Mouse (Mus musculus) ovary, postnatal 10 days (tissue): ENCODE data around the gene Psmd3.
"Not testable (repeated sequence)": the region's sequence is repeated elsewhere in the genome, so short reads cannot be mapped to it uniquely, and the experiment has no call there.

Source experiments
- DNase-seq: peaks from one replicate; pipeline ENCODE4 v3.0.0; 2022; ENCODE audit warnings: low spot score

Gene Psmd3

GRCm38 (mm10) chr11:98688009-98688408 lies 5.7 kb downstream of the Psmd3 start:
- DNase-seq: no peak

GRCm38 (mm10) chr11:98693201-98693600 lies 10.8 kb downstream of the Psmd3 start:
- DNase-seq: no peak

GRCm38 (mm10) chr11:98693746-98694145 lies 11.4 kb downstream of the Psmd3 start:
- no peak for DNase-seq

- DNase-seq: no peak
These were observed 11.9 kb downstream of the Psmd3 start for GRCm38 (mm10) chr11:98694301-98694700.

GRCm38 (mm10) chr11:98695408-98695807 lies 13.1 kb downstream of the Psmd3 start:
- no peak for DNase-seq

GRCm38 (mm10) chr11:98696454-98697216 lies 14.3 kb downstream of the Psmd3 start:
- DNase-seq: no peak

GRCm38 (mm10) chr11:98697225-98697624 lies 14.9 kb downstream of the Psmd3 start:
- no peak for DNase-seq

GRCm38 (mm10) chr11:98698849-98699640 lies 16.7 kb downstream of the Psmd3 start:
- DNase-seq: no peak

- peak; percentile 68 for DNase-seq
These were observed 17.6 kb downstream of the Psmd3 start for GRCm38 (mm10) chr11:98699911-98700310.

GRCm38 (mm10) chr11:98701213-98701670 lies 18.9 kb downstream of the Psmd3 start, which contains the start of gene Csf3:
Gene Csf3, plus strand, starts transcription at chr11:98701263.
- DNase-seq: no peak

- DNase-seq: no peak
These were observed 20.0 kb downstream of the Psmd3 start for GRCm38 (mm10) chr11:98702323-98702722.

GRCm38 (mm10) chr11:98705021-98705420 lies 22.7 kb downstream of the Psmd3 start:
- DNase-seq: no peak

GRCm38 (mm10) chr11:98707401-98708281 lies 25.3 kb downstream of the Psmd3 start:
- no peak for DNase-seq

- DNase-seq: no peak
These were observed 26.1 kb downstream of the Psmd3 start for GRCm38 (mm10) chr11:98708282-98708956.

- DNase-seq: no peak
These were observed 26.8 kb downstream of the Psmd3 start for GRCm38 (mm10) chr11:98709001-98709741.

- DNase-seq: peak; percentile 69
These were observed 28.2 kb downstream of the Psmd3 start for GRCm38 (mm10) chr11:98710416-98711045.

- DNase-seq: no peak
These were observed 28.7 kb downstream of the Psmd3 start for GRCm38 (mm10) chr11:98711046-98711434.

GRCm38 (mm10) chr11:98712009-98712408 lies 29.7 kb downstream of the Psmd3 start:
- DNase-seq: not testable (repeated sequence)

- DNase-seq: no peak
These were observed 31.3 kb downstream of the Psmd3 start for GRCm38 (mm10) chr11:98713703-98714102.

- no peak for DNase-seq
These were observed 33.6 kb downstream of the Psmd3 start for GRCm38 (mm10) chr11:98715946-98716345.
